Mouse (Mus musculus): Measurements from ENCODE around the gene Mtmr6. TPM values are rescaled to one million over a fixed set of nuclear protein-coding genes. Genes with fewer than 3 reads are reported as not detected.

Mtmr6 gene
- not detected in 2 replicates for polyA plus RNA-seq (2012; ENCODE audit: insufficient read depth, insufficient read length, low replicate concordance, missing spikeins)

- Histone ChIP-seq H3K27ac (ENCODE audit: insufficient read depth, low read depth, low read length) (peak within 1 kb of the TSS; percentile 84), H3K4me3 (ENCODE audit: insufficient read depth, low read depth, low read length) (peak within 1 kb of the TSS; percentile 81), H3K4me1 (ENCODE audit: control insufficient read depth, insufficient read depth, low read length) (peaks cover 8% of the 10 kb centered on the region; the same call in 1 of the 2 replicates)
- TF ChIP-seq POLR2A (IDR thresholded peaks at IDR 0.05; ENCODE audit: insufficient read depth, low read depth, low read length): peak; percentile 67
- peak; percentile 59 for TF ChIP-seq CTCF (IDR thresholded peaks at IDR 0.05; ENCODE audit: insufficient read depth, low read depth, low read length)
- WGBS: under 1% methylated on average over 51 of the region's 51 CpGs
Observed at GRCm38 (mm10) chr14:60264990-60265876, at the start of gene Mtmr6. Mtmr6 (plus strand) TSS chr14:60265228.

- Histone ChIP-seq H3K4me3 (ENCODE audit: insufficient read depth, low read depth, low read length) (no peak overlapping the region), H3K27ac (ENCODE audit: insufficient read depth, low read depth, low read length) (no peak overlapping the region), H3K4me1 (ENCODE audit: control insufficient read depth, insufficient read depth, low read length) (no peaks in the 10 kb centered on the region)
- TF ChIP-seq POLR2A (IDR thresholded peaks at IDR 0.05; ENCODE audit: insufficient read depth, low read depth, low read length) (no peak), CTCF (IDR thresholded peaks at IDR 0.05; ENCODE audit: insufficient read depth, low read depth, low read length) (no peak)
- 96% methylated on average over 1 of the region's 1 CpGs for WGBS
Observed at GRCm38 (mm10) chr14:60216125-60216524, 48.9 kb upstream of the Mtmr6 start.

GRCm38 (mm10) chr14:60217616-60218015, 47.4 kb upstream of the Mtmr6 start:
- Histone ChIP-seq H3K4me1 (ENCODE audit: control insufficient read depth, insufficient read depth, low read length) (no peaks in the 10 kb centered on the region), H3K4me3 (ENCODE audit: insufficient read depth, low read depth, low read length) (no peak overlapping the region), H3K27ac (ENCODE audit: insufficient read depth, low read depth, low read length) (no peak overlapping the region)
- WGBS: 97% methylated on average over 4 of the region's 4 CpGs
- TF ChIP-seq POLR2A (IDR thresholded peaks at IDR 0.05; ENCODE audit: insufficient read depth, low read depth, low read length) (no peak), CTCF (IDR thresholded peaks at IDR 0.05; ENCODE audit: insufficient read depth, low read depth, low read length) (no peak)

- no peak overlapping the region for H3K4me3 ChIP-seq (ENCODE audit: insufficient read depth, low read depth, low read length)
- WGBS: 87% methylated on average over 10 of the region's 10 CpGs
- TF ChIP-seq CTCF (IDR thresholded peaks at IDR 0.05; ENCODE audit: insufficient read depth, low read depth, low read length) (no peak), POLR2A (IDR thresholded peaks at IDR 0.05; ENCODE audit: insufficient read depth, low read depth, low read length) (no peak)
- no peaks in the 10 kb centered on the region for H3K4me1 ChIP-seq (ENCODE audit: control insufficient read depth, insufficient read depth, low read length)
- H3K27ac ChIP-seq (ENCODE audit: insufficient read depth, low read depth, low read length): no peak overlapping the region
Observed at GRCm38 (mm10) chr14:60219886-60220285, 45.1 kb upstream of the Mtmr6 start.

GRCm38 (mm10) chr14:60238551-60238950, 26.5 kb upstream of the Mtmr6 start:
- WGBS: 72% methylated on average over 3 of the region's 3 CpGs
- H3K4me1 ChIP-seq (ENCODE audit: control insufficient read depth, insufficient read depth, low read length): no peaks in the 10 kb centered on the region
- H3K27ac ChIP-seq (ENCODE audit: insufficient read depth, low read depth, low read length): no peak overlapping the region
- TF ChIP-seq CTCF (IDR thresholded peaks at IDR 0.05; ENCODE audit: insufficient read depth, low read depth, low read length) (no peak), POLR2A (IDR thresholded peaks at IDR 0.05; ENCODE audit: insufficient read depth, low read depth, low read length) (no peak)
- no peak overlapping the region for H3K4me3 ChIP-seq (ENCODE audit: insufficient read depth, low read depth, low read length)

GRCm38 (mm10) chr14:60250366-60250765, 14.7 kb upstream of the Mtmr6 start:
- Histone ChIP-seq H3K4me3 (ENCODE audit: insufficient read depth, low read depth, low read length) (no peak overlapping the region), H3K27ac (ENCODE audit: insufficient read depth, low read depth, low read length) (no peak overlapping the region), H3K4me1 (ENCODE audit: control insufficient read depth, insufficient read depth, low read length) (peaks cover 3% of the 10 kb centered on the region; the same call in 1 of the 2 replicates)
- 4% methylated on average over 8 of the region's 8 CpGs for WGBS
- TF ChIP-seq CTCF (IDR thresholded peaks at IDR 0.05; ENCODE audit: insufficient read depth, low read depth, low read length) (no peak), POLR2A (IDR thresholded peaks at IDR 0.05; ENCODE audit: insufficient read depth, low read depth, low read length) (no peak)

GRCm38 (mm10) chr14:60250879-60251278, 14.1 kb upstream of the Mtmr6 start:
- under 1% methylated on average over 39 of the region's 39 CpGs for WGBS
- H3K27ac ChIP-seq (ENCODE audit: insufficient read depth, low read depth, low read length): peak overlapping the region; percentile 66
- peak overlapping the region; percentile 65 for H3K4me3 ChIP-seq (ENCODE audit: insufficient read depth, low read depth, low read length)
- H3K4me1 ChIP-seq (ENCODE audit: control insufficient read depth, insufficient read depth, low read length): peaks cover 3% of the 10 kb centered on the region; the same call in 1 of the 2 replicates
- TF ChIP-seq CTCF (IDR thresholded peaks at IDR 0.05; ENCODE audit: insufficient read depth, low read depth, low read length) (no peak), POLR2A (IDR thresholded peaks at IDR 0.05; ENCODE audit: insufficient read depth, low read depth, low read length) (no peak)

- no peak for TF ChIP-seq CTCF (IDR thresholded peaks at IDR 0.05; ENCODE audit: insufficient read depth, low read depth, low read length)
- peak; percentile 55 for TF ChIP-seq POLR2A (IDR thresholded peaks at IDR 0.05; ENCODE audit: insufficient read depth, low read depth, low read length)
- under 1% methylated on average over 62 of the region's 62 CpGs for WGBS
Observed at GRCm38 (mm10) chr14:60251281-60252003, 13.6 kb upstream of the Mtmr6 start, which contains the start of the genes Nupl1 and Gm49336. Nupl1 (minus strand) TSS chr14:60251431. Gm49336 (minus strand) TSS chr14:60251507.

More at GRCm38 (mm10) chr14:60251281-60252003, 13.6 kb upstream of the Mtmr6 start, which contains the start of the genes Nupl1 and Gm49336:
- Histone ChIP-seq H3K27ac (ENCODE audit: insufficient read depth, low read depth, low read length) (peak within 1 kb of the TSS; percentile 80), H3K4me3 (ENCODE audit: insufficient read depth, low read depth, low read length) (peak within 1 kb of the TSS; percentile 65), H3K4me1 (ENCODE audit: control insufficient read depth, insufficient read depth, low read length) (peaks cover 3% of the 10 kb centered on the region; the same call in 1 of the 2 replicates)
